Mouse (Mus musculus): ENCODE measurements at regions not wholly inside any gene's neighbourhood (a gene's known extent, or its start where the extent isn't known, plus 50 kb on each side); places are given as distances from the start of the nearest gene placed in this dataset.

DNA sequence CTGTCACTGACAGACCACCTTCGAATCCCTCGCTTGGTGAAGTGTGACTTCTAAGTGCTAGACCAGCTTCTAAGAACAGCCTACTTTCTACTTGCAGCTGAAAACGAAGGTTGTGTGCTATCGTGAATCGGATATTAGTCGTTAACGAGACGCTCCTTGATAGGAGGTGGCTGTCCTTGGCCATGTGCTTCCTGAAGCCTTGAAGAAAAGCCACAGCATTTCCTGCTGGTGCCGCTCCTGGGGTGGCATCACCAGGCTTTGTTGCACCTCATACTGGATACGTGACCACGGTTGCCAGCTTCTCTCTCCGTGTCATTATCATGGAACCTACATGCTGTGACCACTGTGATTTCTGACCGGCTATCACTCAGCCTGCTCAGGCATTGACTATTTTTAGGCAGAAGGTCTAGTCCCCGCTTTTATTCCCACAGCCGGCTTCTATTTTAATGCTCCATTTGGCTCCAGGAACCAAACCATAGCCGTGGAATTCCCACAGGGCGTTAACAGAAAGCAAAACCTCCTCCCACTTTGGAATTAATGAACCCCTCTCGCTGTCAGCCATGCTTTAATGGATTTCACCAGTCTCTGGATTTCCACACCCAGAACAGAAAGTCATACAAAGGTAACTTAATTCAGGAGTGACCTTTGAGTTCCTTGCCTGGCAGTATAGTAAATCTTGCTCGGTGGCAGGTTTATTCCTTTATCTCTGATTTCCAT lies 325.6 kb downstream of the Efnb2 start:
- Histone ChIP-seq H3K79me2 (ENCODE audit: control insufficient read depth, insufficient read depth, low read length, poor library complexity) (no peaks in the 10 kb centered on the region), H3K27me3 (ENCODE audit: control insufficient read depth in 1 of 2, insufficient read depth in 2 of 2, low read length in 2 of 2) (no peaks in the 10 kb centered on the region), H3K9ac (ENCODE audit: control insufficient read depth, low read depth, low read length, poor library complexity, severe bottlenecking) (no peak overlapping the region), H3K36me3 (ENCODE audit: control insufficient read depth in 1 of 2, insufficient read depth in 2 of 2, low read length in 2 of 2) (no peaks in the 10 kb centered on the region), H3K9me3 (replicated peaks; ENCODE audit: insufficient read depth, low read length) (no peaks in the 10 kb centered on the region), H3K4me3 (ENCODE audit: control insufficient read depth in 1 of 2, insufficient read depth in 1 of 2, low read depth in 2 of 2, low read length in 2 of 2) (no peak overlapping the region), H3K4me1 (ENCODE audit: control insufficient read depth in 1 of 2, insufficient read depth in 2 of 2, low read length in 2 of 2) (no peaks in the 10 kb centered on the region), H3K27ac (ENCODE audit: control insufficient read depth, low read depth, low read length) (no peak overlapping the region)
- DNase-seq (ENCODE audit: low read depth, low spot score) = no peak
- no peak for TF ChIP-seq CHD2 (IDR thresholded peaks at IDR 0.05; ENCODE audit: low read length)
- no peak for TF ChIP-seq MEF2A (IDR thresholded peaks at IDR 0.05; ENCODE audit: extremely low read depth, insufficient replicate concordance, low read depth, low read length, poor library complexity, severe bottlenecking)
- TF ChIP-seq BHLHE40 (IDR thresholded peaks at IDR 0.05; ENCODE audit: borderline replicate concordance, low read depth, low read length) = no peak
- no peak for TF ChIP-seq CHD1 (IDR thresholded peaks at IDR 0.05; ENCODE audit: low read depth, low read length)
- TF ChIP-seq ZNF384 (IDR thresholded peaks at IDR 0.05; ENCODE audit: low read depth, low read length) = no peak
- no peak for TF ChIP-seq USF2 (IDR thresholded peaks at IDR 0.05; ENCODE audit: borderline replicate concordance in 1 of 2, insufficient read depth in 1 of 2, low read depth in 1 of 2, low read length in 2 of 2)

DNA sequence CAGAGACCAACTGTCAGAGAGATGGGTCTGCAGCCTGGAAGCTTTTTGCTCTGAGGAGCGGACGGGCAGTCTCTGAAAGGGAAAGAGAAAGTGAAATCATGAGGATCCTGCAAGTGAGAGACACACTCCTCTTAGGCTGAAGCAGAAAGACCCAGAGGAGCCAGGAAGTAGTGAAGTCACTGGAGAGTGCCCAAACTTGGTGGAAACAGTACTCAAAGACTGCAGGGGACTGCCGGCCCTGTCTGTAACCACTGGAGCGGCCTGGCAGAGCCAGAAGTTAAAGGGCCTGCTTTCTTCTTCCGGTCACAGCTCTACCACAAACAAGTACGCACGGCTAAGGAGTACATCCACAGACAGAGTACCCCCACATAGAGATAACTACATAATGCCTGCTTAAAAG lies 326.5 kb downstream of the Efnb2 start:
- H3K4me3 ChIP-seq (ENCODE audit: control insufficient read depth in 1 of 2, insufficient read depth in 1 of 2, low read depth in 2 of 2, low read length in 2 of 2) = no peak overlapping the region
- no peak for DNase-seq (ENCODE audit: low read depth, low spot score)
- H3K9me3 ChIP-seq (replicated peaks; ENCODE audit: insufficient read depth, low read length) = no peaks in the 10 kb centered on the region
- no peaks in the 10 kb centered on the region for H3K4me1 ChIP-seq (ENCODE audit: control insufficient read depth in 1 of 2, insufficient read depth in 2 of 2, low read length in 2 of 2)
- H3K9ac ChIP-seq (ENCODE audit: control insufficient read depth, low read depth, low read length, poor library complexity, severe bottlenecking) = no peak overlapping the region
- H3K79me2 ChIP-seq (ENCODE audit: control insufficient read depth, insufficient read depth, low read length, poor library complexity) = no peaks in the 10 kb centered on the region
- no peak overlapping the region for H3K27ac ChIP-seq (ENCODE audit: control insufficient read depth, low read depth, low read length)
- H3K27me3 ChIP-seq (ENCODE audit: control insufficient read depth in 1 of 2, insufficient read depth in 2 of 2, low read length in 2 of 2) = no peaks in the 10 kb centered on the region
- H3K36me3 ChIP-seq (ENCODE audit: control insufficient read depth in 1 of 2, insufficient read depth in 2 of 2, low read length in 2 of 2) = no peaks in the 10 kb centered on the region
- no peak for TF ChIP-seq TAL1 (IDR thresholded peaks at IDR 0.05; ENCODE audit: low read length)

DNA sequence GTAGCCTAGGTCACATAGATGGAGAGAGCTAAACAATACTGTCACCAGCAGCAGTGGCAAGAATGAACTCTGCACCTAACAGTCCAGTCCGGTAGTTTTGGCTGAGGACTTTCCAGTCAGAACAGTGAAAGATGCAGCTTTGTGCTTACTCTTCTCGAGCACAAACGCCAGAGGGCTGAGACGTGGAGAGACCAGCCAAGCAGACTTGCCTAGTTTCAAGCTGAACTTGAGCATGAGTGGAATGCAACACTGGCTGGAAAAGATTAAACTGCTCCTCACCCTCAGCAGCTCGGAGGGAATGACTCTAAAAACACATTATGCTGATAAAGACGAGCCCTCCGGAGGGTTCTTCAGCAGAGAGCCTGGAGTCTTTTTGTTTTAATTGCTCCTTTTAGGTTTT lies 329.8 kb downstream of the Efnb2 start:
- Histone ChIP-seq H3K4me3 (ENCODE audit: control insufficient read depth in 1 of 2, insufficient read depth in 1 of 2, low read depth in 2 of 2, low read length in 2 of 2) (no peak overlapping the region), H3K4me1 (ENCODE audit: control insufficient read depth in 1 of 2, insufficient read depth in 2 of 2, low read length in 2 of 2) (no peaks in the 10 kb centered on the region), H3K79me2 (ENCODE audit: control insufficient read depth, insufficient read depth, low read length, poor library complexity) (no peaks in the 10 kb centered on the region), H3K27ac (ENCODE audit: control insufficient read depth, low read depth, low read length) (no peak overlapping the region), H3K27me3 (ENCODE audit: control insufficient read depth in 1 of 2, insufficient read depth in 2 of 2, low read length in 2 of 2) (no peaks in the 10 kb centered on the region), H3K36me3 (ENCODE audit: control insufficient read depth in 1 of 2, insufficient read depth in 2 of 2, low read length in 2 of 2) (no peaks in the 10 kb centered on the region), H3K9me3 (replicated peaks; ENCODE audit: insufficient read depth, low read length) (no peaks in the 10 kb centered on the region), H3K9ac (ENCODE audit: control insufficient read depth, low read depth, low read length, poor library complexity, severe bottlenecking) (no peak overlapping the region)
- no peak for DNase-seq (ENCODE audit: low read depth, low spot score)
- TF ChIP-seq GATA1 (IDR thresholded peaks at IDR 0.05; ENCODE audit: low read depth, low read length) (no peak), TCF12 (IDR thresholded peaks at IDR 0.05; ENCODE audit: low read depth, low read length) (no peak), UBTF (IDR thresholded peaks at IDR 0.05; ENCODE audit: borderline replicate concordance, insufficient read depth, low read depth, low read length) (no peak), SIN3A (IDR thresholded peaks at IDR 0.05; ENCODE audit: low read length) (no peak)
